Mouse (Mus musculus): ENCODE results near the gene Tead2. TPM values are rescaled to one million over a fixed set of nuclear protein-coding genes. Genes with fewer than 3 reads are reported as not detected.

Gene Tead2
- 2.2 TPM for polyA plus RNA-seq (2014; fragmentation: Illumina TruSeq; extraction: RNeasy Lipid Tissue Mini Kit (QIAGEN cat#74804); ENCODE audit: low read depth, low replicate concordance)

GRCm38 (mm10) chr7:45215673-45216441, at the start of gene Tead2:
Gene Tead2 (plus strand): TSS chr7:45215753.

GRCm38 (mm10) chr7:45179469-45179868, 36.1 kb upstream of the Tead2 start, which contains the start of gene Gfy:
Gene Gfy (minus strand): TSS chr7:45179569.

GRCm38 (mm10) chr7:45180896-45181477, 34.6 kb upstream of the Tead2 start, which contains the start of gene Pth2:
Gene Pth2 (plus strand): TSS chr7:45180995.

DNA sequence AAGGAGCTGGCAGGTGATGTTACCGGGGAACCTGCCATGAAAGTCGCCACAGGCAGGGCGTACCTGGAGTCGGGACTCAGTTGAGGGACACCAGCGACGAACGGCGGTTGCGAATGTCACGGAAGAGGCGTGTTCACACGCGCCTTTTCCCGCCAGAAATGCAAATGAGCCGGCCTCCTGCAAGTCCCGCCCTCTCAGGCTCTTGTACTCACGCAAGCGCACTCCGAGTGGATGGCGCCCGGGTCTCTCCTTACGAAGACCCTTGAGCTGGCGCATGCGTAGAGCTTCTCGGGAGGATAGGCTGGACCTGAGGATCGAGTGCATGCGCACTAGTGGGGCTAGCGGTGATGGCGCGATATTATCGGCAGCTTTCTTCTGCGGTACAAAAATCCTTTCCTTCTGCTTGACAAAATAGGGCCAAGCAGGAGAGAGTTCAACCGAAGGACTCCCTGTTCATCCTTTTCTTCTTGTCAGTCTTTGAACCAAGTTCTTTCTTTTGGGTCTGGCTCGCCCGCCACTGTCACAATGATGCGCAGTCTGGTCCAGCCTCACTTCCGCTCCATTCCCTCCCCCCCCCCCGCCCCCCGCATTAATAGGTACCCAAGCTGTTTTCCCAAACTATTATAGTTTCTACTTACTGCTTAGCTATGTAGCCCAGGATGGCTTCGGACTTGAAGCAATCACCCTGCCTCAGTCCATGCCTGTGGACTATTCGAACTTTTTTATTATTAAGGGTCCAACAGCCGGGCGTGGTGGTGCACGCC, 11.0 kb upstream of the Tead2 start, which contains the start of gene Ccdc155:
Gene Ccdc155 (minus strand): TSS at position 513 of the 764 bp plus-strand sequence.

GRCm38 (mm10) chr7:45211851-45212251, 3.7 kb upstream of the Tead2 start, which contains the start of gene Dkkl1:
Gene Dkkl1 (minus strand): TSS chr7:45212147.

DNA sequence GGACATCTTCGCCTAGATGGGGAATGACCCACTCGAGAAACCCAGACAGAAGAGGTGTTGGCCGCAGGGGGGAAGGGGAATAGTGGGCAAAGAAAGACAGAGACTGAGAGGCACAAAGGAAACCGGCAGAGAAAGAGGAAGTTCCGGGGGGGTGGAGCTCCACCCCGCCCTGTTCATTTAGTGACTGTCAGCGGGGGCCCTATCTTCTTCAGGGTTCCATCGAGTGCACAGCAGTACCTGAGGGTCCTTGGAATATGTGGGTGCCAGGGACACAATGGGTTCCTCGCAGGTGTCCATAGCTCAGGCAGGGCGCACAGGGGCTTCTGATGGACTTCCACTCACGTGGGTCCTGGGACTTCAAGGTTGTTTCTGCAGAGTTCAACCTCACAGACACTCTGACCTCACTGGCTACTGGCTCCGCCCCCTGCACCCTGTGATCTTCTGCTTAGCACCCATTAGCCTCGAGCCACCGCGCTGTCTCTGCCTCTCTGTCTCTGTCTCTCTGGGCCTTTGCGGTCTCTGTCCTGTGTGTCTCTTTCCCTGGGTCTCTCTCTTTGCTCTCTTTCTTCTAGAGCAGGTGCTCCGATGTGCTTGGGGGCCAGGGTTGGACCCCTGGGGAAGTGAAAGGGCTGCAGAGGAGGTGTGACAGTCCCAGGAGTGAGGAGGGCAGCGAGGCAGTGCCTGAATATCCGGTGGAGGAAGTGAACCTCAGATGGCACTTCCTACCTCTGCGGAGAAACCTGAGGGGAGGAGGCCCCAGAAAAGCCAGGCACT, 23.4 kb downstream of the Tead2 start, which contains the start of gene Cd37:
Gene Cd37 (minus strand): TSS at position 393 of the 774 bp plus-strand sequence.

DNA sequence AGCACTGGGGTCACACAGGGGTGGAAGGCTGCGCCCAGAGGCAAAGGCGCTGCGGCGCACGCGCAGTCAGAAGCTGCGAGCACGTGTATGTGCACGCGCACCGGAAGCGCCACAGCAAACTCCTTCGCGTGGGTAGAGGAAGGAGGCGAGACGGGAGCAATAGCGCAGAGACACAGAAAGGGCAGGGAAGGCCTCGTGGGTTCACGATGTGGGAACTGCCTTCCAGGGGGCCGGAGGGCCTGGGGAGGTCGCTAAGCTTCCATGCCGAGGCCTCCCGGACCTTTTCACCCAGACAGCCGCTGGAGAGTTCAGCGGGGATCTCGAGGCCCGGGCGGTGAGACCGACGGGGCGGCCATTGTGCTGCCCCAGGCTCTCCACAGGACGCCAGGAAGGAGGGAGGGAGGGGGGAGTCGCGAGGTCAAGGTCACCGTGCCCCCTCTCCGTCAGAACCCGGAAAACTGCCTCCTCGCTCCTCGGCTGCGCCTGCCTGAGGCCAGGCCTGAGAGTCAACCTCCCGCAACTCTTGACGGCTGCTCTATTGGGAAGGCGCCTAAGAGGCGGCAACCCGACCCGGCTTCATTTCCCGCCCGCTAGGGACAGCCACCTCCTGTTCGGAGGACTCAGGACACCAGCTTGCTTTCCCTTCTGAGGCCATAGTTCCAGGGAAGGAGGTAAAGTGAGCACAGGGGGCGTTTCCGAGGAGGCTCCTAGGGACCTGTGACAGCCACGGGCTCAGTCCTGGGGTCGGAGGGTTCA, 25.3 kb downstream of the Tead2 start, which contains the start of gene Slc6a16:
Gene Slc6a16 (plus strand): TSS at position 453 of the 756 bp plus-strand sequence.

DNA sequence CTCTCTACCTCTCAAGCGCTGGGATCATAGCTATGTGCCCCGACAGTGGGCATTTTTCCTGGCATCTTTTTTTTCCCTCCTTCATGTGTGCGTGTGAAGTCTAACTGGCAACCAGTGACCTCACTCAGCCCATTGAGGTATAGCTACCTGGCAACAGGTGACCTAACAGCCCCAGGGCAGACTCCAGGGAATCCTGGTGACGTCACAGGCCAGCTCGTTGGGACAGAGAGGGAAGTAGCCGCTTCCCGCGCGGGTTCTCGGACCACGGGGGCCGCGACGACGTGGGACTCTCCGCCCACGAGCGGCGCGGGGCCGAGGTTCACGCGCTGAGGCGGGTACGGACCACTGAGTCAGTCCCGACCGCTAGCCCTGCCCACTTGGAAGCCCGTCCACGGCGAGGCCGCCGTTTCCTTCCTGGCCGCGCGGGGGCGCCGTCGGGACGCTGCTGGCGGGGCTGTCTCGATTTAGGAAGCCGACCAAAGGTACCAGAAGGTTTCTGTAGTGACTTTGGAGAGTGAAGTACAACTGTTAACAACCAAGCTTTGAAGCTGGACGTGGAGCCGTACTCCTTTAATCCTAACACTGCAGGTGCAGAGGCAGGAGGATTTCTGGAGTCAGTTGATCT, 61.7 kb downstream of the Tead2 start, which contains the start of gene Slc6a21:
Gene Slc6a21 (plus strand): TSS at position 378 of the 625 bp plus-strand sequence.

Other genes starting within 250 kb of the Tead2 start
- 0.70 TPM for gene Cpt1c, start 240.9 kb upstream of the Tead2 start, polyA plus RNA-seq (2014; fragmentation: Illumina TruSeq; extraction: RNeasy Lipid Tissue Mini Kit (QIAGEN cat#74804); ENCODE audit: low read depth, low replicate concordance)
- 9.0 TPM for gene Prmt1, start 229.2 kb upstream of the Tead2 start, polyA plus RNA-seq (2014; fragmentation: Illumina TruSeq; extraction: RNeasy Lipid Tissue Mini Kit (QIAGEN cat#74804); ENCODE audit: low read depth, low replicate concordance)
- 24.6 TPM for gene Irf3, start 218.1 kb upstream of the Tead2 start, polyA plus RNA-seq (2014; fragmentation: Illumina TruSeq; extraction: RNeasy Lipid Tissue Mini Kit (QIAGEN cat#74804); ENCODE audit: low read depth, low replicate concordance)
- not detected for gene Bcl2l12, start 217.0 kb upstream of the Tead2 start, polyA plus RNA-seq (2014; fragmentation: Illumina TruSeq; extraction: RNeasy Lipid Tissue Mini Kit (QIAGEN cat#74804); ENCODE audit: low read depth, low replicate concordance)
- 4.1 TPM for gene Scaf1, start 199.4 kb upstream of the Tead2 start, polyA plus RNA-seq (2014; fragmentation: Illumina TruSeq; extraction: RNeasy Lipid Tissue Mini Kit (QIAGEN cat#74804); ENCODE audit: low read depth, low replicate concordance)
- 5.8 TPM for gene Rras, start 197.8 kb upstream of the Tead2 start, polyA plus RNA-seq (2014; fragmentation: Illumina TruSeq; extraction: RNeasy Lipid Tissue Mini Kit (QIAGEN cat#74804); ENCODE audit: low read depth, low replicate concordance)
- 0.41 TPM for gene Prr12, start 162.9 kb upstream of the Tead2 start, polyA plus RNA-seq (2014; fragmentation: Illumina TruSeq; extraction: RNeasy Lipid Tissue Mini Kit (QIAGEN cat#74804); ENCODE audit: low read depth, low replicate concordance)
- 7.3 TPM for gene Nosip, start 153.3 kb upstream of the Tead2 start, polyA plus RNA-seq (2014; fragmentation: Illumina TruSeq; extraction: RNeasy Lipid Tissue Mini Kit (QIAGEN cat#74804); ENCODE audit: low read depth, low replicate concordance)
- 3.9 TPM for gene Prrg2, start 153.1 kb upstream of the Tead2 start, polyA plus RNA-seq (2014; fragmentation: Illumina TruSeq; extraction: RNeasy Lipid Tissue Mini Kit (QIAGEN cat#74804); ENCODE audit: low read depth, low replicate concordance)
- gene Rcn3, start 123.5 kb upstream of the Tead2 start, polyA plus RNA-seq (2014; fragmentation: Illumina TruSeq; extraction: RNeasy Lipid Tissue Mini Kit (QIAGEN cat#74804); ENCODE audit: low read depth, low replicate concordance): not detected
- 21.6 TPM for gene Fcgrt, start 111.9 kb upstream of the Tead2 start, polyA plus RNA-seq (2014; fragmentation: Illumina TruSeq; extraction: RNeasy Lipid Tissue Mini Kit (QIAGEN cat#74804); ENCODE audit: low read depth, low replicate concordance)
- gene Rps11, start 91.3 kb upstream of the Tead2 start, polyA plus RNA-seq (2014; fragmentation: Illumina TruSeq; extraction: RNeasy Lipid Tissue Mini Kit (QIAGEN cat#74804); ENCODE audit: low read depth, low replicate concordance): 313 TPM
- gene Rpl13a, start 87.0 kb upstream of the Tead2 start, polyA plus RNA-seq (2014; fragmentation: Illumina TruSeq; extraction: RNeasy Lipid Tissue Mini Kit (QIAGEN cat#74804); ENCODE audit: low read depth, low replicate concordance): 287 TPM
- gene Gm45713, start 79.5 kb upstream of the Tead2 start, polyA plus RNA-seq (2014; fragmentation: Illumina TruSeq; extraction: RNeasy Lipid Tissue Mini Kit (QIAGEN cat#74804); ENCODE audit: low read depth, low replicate concordance): not detected
- 11.4 TPM for gene Flt3l, start 79.3 kb upstream of the Tead2 start, polyA plus RNA-seq (2014; fragmentation: Illumina TruSeq; extraction: RNeasy Lipid Tissue Mini Kit (QIAGEN cat#74804); ENCODE audit: low read depth, low replicate concordance)
- 2.8 TPM for gene Pih1d1, start 61.5 kb upstream of the Tead2 start, polyA plus RNA-seq (2014; fragmentation: Illumina TruSeq; extraction: RNeasy Lipid Tissue Mini Kit (QIAGEN cat#74804); ENCODE audit: low read depth, low replicate concordance)
- 2.0 TPM for gene Aldh16a1, start 61.2 kb upstream of the Tead2 start, polyA plus RNA-seq (2014; fragmentation: Illumina TruSeq; extraction: RNeasy Lipid Tissue Mini Kit (QIAGEN cat#74804); ENCODE audit: low read depth, low replicate concordance)
- not detected for gene Slc17a7, start 51.8 kb upstream of the Tead2 start, polyA plus RNA-seq (2014; fragmentation: Illumina TruSeq; extraction: RNeasy Lipid Tissue Mini Kit (QIAGEN cat#74804); ENCODE audit: low read depth, low replicate concordance)
- not detected for gene Gfy, start 36.2 kb upstream of the Tead2 start, polyA plus RNA-seq (2014; fragmentation: Illumina TruSeq; extraction: RNeasy Lipid Tissue Mini Kit (QIAGEN cat#74804); ENCODE audit: low read depth, low replicate concordance)
- gene Pth2, start 34.8 kb upstream of the Tead2 start, polyA plus RNA-seq (2014; fragmentation: Illumina TruSeq; extraction: RNeasy Lipid Tissue Mini Kit (QIAGEN cat#74804); ENCODE audit: low read depth, low replicate concordance): not detected
- gene Ccdc155, start 10.9 kb upstream of the Tead2 start, polyA plus RNA-seq (2014; fragmentation: Illumina TruSeq; extraction: RNeasy Lipid Tissue Mini Kit (QIAGEN cat#74804); ENCODE audit: low read depth, low replicate concordance): not detected
- not detected for gene Dkkl1, start 3.6 kb upstream of the Tead2 start, polyA plus RNA-seq (2014; fragmentation: Illumina TruSeq; extraction: RNeasy Lipid Tissue Mini Kit (QIAGEN cat#74804); ENCODE audit: low read depth, low replicate concordance)
- 0.52 TPM for gene Cd37, start 23.4 kb downstream of the Tead2 start, polyA plus RNA-seq (2014; fragmentation: Illumina TruSeq; extraction: RNeasy Lipid Tissue Mini Kit (QIAGEN cat#74804); ENCODE audit: low read depth, low replicate concordance)
- not detected for gene Slc6a16, start 25.3 kb downstream of the Tead2 start, polyA plus RNA-seq (2014; fragmentation: Illumina TruSeq; extraction: RNeasy Lipid Tissue Mini Kit (QIAGEN cat#74804); ENCODE audit: low read depth, low replicate concordance)
- not detected for gene Slc6a21, start 61.8 kb downstream of the Tead2 start, polyA plus RNA-seq (2014; fragmentation: Illumina TruSeq; extraction: RNeasy Lipid Tissue Mini Kit (QIAGEN cat#74804); ENCODE audit: low read depth, low replicate concordance)
- 0.29 TPM for gene Trpm4, start 118.0 kb downstream of the Tead2 start, polyA plus RNA-seq (2014; fragmentation: Illumina TruSeq; extraction: RNeasy Lipid Tissue Mini Kit (QIAGEN cat#74804); ENCODE audit: low read depth, low replicate concordance)
- gene Hrc, start 119.5 kb downstream of the Tead2 start, polyA plus RNA-seq (2014; fragmentation: Illumina TruSeq; extraction: RNeasy Lipid Tissue Mini Kit (QIAGEN cat#74804); ENCODE audit: low read depth, low replicate concordance): 0.87 TPM
- gene Ppfia3, start 151.3 kb downstream of the Tead2 start, polyA plus RNA-seq (2014; fragmentation: Illumina TruSeq; extraction: RNeasy Lipid Tissue Mini Kit (QIAGEN cat#74804); ENCODE audit: low read depth, low replicate concordance): not detected
- not detected for gene Lin7b, start 154.8 kb downstream of the Tead2 start, polyA plus RNA-seq (2014; fragmentation: Illumina TruSeq; extraction: RNeasy Lipid Tissue Mini Kit (QIAGEN cat#74804); ENCODE audit: low read depth, low replicate concordance)
- gene Snrnp70, start 180.0 kb downstream of the Tead2 start, polyA plus RNA-seq (2014; fragmentation: Illumina TruSeq; extraction: RNeasy Lipid Tissue Mini Kit (QIAGEN cat#74804); ENCODE audit: low read depth, low replicate concordance): 77.1 TPM
- gene Kcna7, start 189.9 kb downstream of the Tead2 start, polyA plus RNA-seq (2014; fragmentation: Illumina TruSeq; extraction: RNeasy Lipid Tissue Mini Kit (QIAGEN cat#74804); ENCODE audit: low read depth, low replicate concordance): not detected
- gene Ntf5, start 197.9 kb downstream of the Tead2 start, polyA plus RNA-seq (2014; fragmentation: Illumina TruSeq; extraction: RNeasy Lipid Tissue Mini Kit (QIAGEN cat#74804); ENCODE audit: low read depth, low replicate concordance): not detected
- gene Lhb, start 205.1 kb downstream of the Tead2 start, polyA plus RNA-seq (2014; fragmentation: Illumina TruSeq; extraction: RNeasy Lipid Tissue Mini Kit (QIAGEN cat#74804); ENCODE audit: low read depth, low replicate concordance): not detected
- 5.4 TPM for gene Gys1, start 219.1 kb downstream of the Tead2 start, polyA plus RNA-seq (2014; fragmentation: Illumina TruSeq; extraction: RNeasy Lipid Tissue Mini Kit (QIAGEN cat#74804); ENCODE audit: low read depth, low replicate concordance)
- gene Ruvbl2, start 222.3 kb downstream of the Tead2 start, polyA plus RNA-seq (2014; fragmentation: Illumina TruSeq; extraction: RNeasy Lipid Tissue Mini Kit (QIAGEN cat#74804); ENCODE audit: low read depth, low replicate concordance): 0.76 TPM
- 6.7 TPM for gene Ftl1, start 244.1 kb downstream of the Tead2 start, polyA plus RNA-seq (2014; fragmentation: Illumina TruSeq; extraction: RNeasy Lipid Tissue Mini Kit (QIAGEN cat#74804); ENCODE audit: low read depth, low replicate concordance)